Mouse (Mus musculus) megakaryocyte-erythroid progenitor cell, adult 5-6 weeks (primary cell): ENCODE data around the gene Cyp3a16. TPM values are rescaled to one million over a fixed set of nuclear protein-coding genes. Genes with fewer than 3 reads are reported as not detected.
"Not testable (repeated sequence)": the region's sequence is repeated elsewhere in the genome, so short reads cannot be mapped to it uniquely, and the experiment has no call there.

Source experiments
- ATAC-seq: replicated peaks from 2 replicates; pipeline ENCODE4 v1.8.0; 2016; ENCODE audit warnings: mild to moderate bottlenecking, inconsistent platforms; ENCODE audit not compliant: severe bottlenecking, poor library complexity, low FRiP score, low TSS enrichment
- total RNA-seq, 2 experiments: library from RNA; stranded (forward) in 1 of 2; stranded (reverse) in 1 of 2; fragments of 200-1000, 215-1000 nt in 1 of 2; fragments of >200 nt in 1 of 2; fragmentation: Nextera tagmentation in 1 of 2; gene quantifications; 2 replicates each; pipeline ENCODE4 v1.2.3; 2014 to 2017

The Cyp3a16 gene
- not detected in 2 replicates for total RNA-seq (2014; fragmentation: Nextera tagmentation)
- not detected in 2 replicates for total RNA-seq (2017)

DNA sequence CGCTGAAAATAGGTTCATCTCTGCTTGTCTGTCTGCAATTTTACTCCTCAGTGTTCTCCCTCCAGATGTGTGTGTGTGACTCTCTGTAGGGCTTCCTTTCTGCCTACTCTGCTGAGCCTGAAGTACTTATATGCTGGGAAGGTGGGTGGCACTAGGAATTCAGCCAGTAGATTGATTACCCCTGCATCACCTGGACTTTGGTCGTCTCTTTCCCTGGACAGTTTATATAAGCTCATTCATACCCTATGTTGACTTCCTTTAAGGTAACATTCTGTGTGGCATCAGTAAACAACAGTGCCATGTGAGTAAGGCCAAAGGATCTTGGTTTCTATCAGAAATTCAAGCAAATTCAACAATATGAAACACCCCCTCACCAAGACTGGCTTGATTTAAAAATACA lies at the start of gene Cyp3a16:
Cyp3a16 (minus strand) TSS at position 101 of the 400 bp plus-strand sequence.
- not testable (repeated sequence) for ATAC-seq

DNA sequence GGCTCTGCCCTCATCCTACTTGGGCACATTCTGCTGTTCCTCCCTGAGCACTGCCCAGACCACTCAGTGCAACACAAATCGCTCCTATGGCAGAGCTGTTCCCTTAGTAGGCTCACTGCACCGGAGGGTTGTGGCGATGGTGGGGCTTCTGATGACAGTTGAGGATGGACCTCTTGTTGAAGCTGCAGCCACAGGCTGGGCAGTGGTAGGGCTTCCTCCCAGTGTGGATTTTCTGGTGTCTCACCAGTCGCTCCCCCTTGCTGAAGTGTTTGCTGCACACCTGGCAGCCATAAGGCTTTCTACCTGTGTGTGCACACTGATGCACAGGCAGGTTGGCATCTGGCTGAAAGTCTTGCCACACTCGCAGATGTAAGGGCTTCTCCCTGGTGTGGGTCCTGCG lies 20.8 kb upstream of the Cyp3a16 start:
- ATAC-seq: no peak

DNA sequence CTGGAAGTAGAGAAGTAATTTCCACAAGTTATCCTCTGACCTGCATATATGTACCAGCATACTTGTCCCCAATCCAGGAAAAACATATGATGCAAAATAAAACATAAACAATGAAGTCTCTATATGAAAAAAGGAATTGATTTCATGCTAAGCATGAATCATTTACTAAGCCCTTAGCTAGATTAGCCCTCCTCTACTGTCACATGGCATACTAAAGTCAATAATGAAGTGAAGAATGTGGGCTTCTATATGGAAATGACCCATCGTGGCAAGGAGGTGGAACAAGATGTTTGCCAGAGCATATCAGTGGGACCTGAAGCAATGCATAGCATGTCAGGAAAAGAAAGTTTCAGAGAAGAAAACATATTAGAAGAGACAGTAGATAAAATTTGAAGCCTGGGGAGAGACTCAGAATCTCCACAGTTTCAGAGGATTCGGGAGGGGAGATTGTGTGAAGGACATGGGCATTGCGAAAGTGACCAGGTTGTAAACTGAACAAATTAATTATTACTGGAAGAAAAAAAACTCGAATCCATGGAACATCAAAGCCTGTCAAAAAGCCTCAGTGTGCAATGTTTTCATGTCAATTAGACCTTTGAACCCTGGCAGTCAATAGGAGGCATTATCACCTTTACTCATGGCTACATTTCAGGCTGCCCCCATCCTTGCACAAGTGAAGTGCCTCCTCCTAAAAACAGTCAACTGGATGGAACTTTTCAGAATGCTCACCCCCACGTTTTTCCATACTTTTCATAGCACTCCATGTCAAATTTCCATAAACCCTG lies 5.0 kb downstream of the Cyp3a16 start:
- ATAC-seq: no peak

DNA sequence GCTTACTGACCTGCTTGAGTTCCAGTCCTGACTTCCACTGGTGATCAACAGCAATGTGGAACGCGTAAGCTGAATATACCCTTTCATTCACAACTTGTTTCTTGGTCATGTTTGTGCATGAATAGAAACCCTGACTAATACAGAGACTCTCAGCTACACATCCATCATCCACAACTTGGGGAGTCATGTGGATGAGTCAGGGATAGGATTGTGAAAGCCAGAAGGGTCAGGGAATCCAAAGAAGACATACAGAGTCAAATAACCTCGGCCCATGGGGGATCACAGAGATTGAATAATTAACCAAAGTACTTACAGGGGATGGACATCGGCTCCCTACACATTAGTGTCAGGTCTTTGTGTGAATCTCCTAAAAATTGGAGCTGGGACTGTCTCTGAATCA lies 7.2 kb downstream of the Cyp3a16 start:
- no peak for ATAC-seq

DNA sequence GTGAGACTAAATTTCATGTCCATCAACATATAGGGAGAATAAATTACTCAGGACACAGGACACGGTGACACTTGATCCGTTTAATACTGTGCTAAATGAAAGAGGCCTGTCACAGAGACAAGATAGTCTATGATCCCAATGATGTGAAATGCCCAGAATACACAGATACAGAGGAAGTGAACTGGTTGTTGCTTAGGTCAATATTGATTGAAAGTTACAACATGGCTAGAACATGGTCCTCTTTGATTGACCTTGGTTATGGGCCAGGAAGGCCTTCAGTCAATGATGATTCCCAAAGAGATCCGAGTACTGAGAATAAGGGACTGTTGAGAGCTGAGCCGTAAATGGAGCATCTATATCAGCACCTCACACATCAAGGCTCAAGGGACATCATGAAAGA lies 15.1 kb downstream of the Cyp3a16 start:
- ATAC-seq: no peak

DNA sequence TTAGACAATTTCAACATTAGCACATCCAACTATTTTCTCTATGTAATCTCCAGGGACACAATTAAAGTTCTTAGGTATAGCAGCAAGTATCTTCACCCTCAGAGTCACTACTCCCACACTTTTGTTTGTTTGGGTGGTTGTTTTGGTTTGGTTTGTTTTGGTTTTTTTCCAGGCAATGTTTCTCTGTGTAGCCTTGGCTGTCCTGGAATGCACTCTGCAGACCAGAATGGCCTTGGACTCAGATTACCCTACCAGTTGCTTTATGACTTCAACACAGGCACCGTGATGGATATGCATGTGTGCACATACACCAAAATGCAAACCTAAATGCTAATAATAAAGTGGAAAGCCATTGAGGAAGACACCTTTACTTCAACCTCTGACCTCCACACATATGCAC lies 35.8 kb downstream of the Cyp3a16 start:
- no peak for ATAC-seq

DNA sequence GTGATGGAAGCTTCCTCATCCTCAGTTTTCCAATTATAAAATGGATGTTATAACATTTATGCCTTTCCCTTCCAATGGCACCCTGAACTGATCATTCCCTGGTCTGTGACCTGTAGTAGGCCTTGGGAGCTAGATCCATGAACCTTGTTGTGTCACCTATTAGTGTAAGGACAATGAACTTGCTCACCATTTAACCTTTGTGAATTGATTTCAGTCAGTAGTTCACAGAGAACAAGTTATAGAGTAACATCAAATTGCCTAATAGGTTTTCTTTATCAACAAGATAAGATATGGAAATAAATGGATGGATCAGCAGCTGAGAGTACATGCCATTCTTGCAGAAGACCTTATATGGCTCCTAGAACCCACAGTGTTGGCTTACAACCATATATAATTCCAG lies 38.5 kb downstream of the Cyp3a16 start:
- no peak for ATAC-seq

DNA sequence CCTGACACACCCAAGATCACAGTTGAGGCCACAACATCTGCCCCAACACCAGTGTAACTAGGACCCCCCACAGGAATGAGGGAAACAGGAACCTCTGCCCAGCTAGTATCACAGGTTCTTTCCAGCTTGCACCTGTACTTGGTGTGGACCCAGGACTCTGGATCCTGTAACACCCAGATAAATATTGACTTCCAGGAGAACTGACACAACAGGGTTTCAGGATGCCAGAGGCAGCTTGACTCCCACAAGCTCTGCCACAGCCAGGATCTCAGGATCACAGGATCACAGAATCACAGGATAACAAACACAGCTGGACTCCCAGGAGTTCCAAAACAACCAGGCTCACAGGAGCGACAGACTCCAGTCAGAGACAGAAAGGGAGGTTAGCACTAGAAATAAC lies 47.2 kb downstream of the Cyp3a16 start:
- ATAC-seq: no peak

DNA sequence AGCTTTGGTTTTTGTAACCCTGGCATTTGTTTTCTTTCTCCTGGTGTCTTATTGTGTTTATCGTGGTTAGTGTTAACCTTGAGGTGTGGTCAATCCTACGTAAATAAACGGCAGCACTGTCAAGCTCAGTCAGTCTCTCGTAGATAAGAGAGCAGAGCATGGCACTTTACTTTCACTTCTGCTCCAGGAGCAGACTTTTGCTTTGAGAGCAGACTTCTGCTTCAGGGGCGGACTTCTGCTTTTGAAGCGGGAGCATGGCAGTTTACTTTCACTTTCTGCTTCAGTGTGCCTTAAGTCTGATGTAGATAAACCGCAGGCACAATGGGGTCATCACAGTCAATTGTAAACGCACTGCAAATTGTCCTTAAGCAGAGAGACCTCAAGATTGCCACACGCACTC lies 54.1 kb downstream of the Cyp3a16 start:
- not testable (repeated sequence) for ATAC-seq

Other genes with a start within 250 kb of the Cyp3a16 start
- 30.8 and 32.8 TPM in 2 replicates for gene Zfp655, start 238.0 kb downstream of the Cyp3a16 start, total RNA-seq (2014; fragmentation: Nextera tagmentation)
- gene Zfp655, start 238.0 kb downstream of the Cyp3a16 start, total RNA-seq (2017): 37.4 and 43.8 TPM in 2 replicates
- 9.8 and 13.3 TPM in 2 replicates for gene Zscan25, start 189.2 kb downstream of the Cyp3a16 start, total RNA-seq (2014; fragmentation: Nextera tagmentation)
- 6.6 and 14.9 TPM in 2 replicates for gene Zscan25, start 189.2 kb downstream of the Cyp3a16 start, total RNA-seq (2017)
- gene Cyp3a57, start 124.4 kb downstream of the Cyp3a16 start, total RNA-seq (2014; fragmentation: Nextera tagmentation): not detected in 2 replicates
- not detected in 2 replicates for gene Cyp3a57, start 124.4 kb downstream of the Cyp3a16 start, total RNA-seq (2017)
- gene Cyp3a41b, start 115.0 kb upstream of the Cyp3a16 start, total RNA-seq (2014; fragmentation: Nextera tagmentation): not detected in 2 replicates
- not detected in 2 replicates for gene Cyp3a41b, start 115.0 kb upstream of the Cyp3a16 start, total RNA-seq (2017)